Mouse (Mus musculus): ENCODE data around the gene Dock2. TPM values are rescaled to one million over a fixed set of nuclear protein-coding genes. Genes with fewer than 3 reads are reported as not detected.

Dock2 gene
- total and polyA plus RNA-seq, 3 experiments: 60.9 to 101 (median 77.9) TPM

- Histone ChIP-seq H3K9me3 (replicated peaks; ENCODE audit: insufficient read depth, low read length) (no peaks in the 10 kb centered on the region), H3K36me3 (ENCODE audit: control insufficient read depth in 1 of 2, insufficient read depth in 2 of 2, low read length in 2 of 2) (peaks cover 7 to 10% of the 10 kb centered on the region in 2 experiments), H3K9ac (ENCODE audit: control insufficient read depth, low read depth, low read length, poor library complexity, severe bottlenecking) (no peak overlapping the region), H3K4me3 (ENCODE audit: control insufficient read depth in 1 of 2, insufficient read depth in 1 of 2, low read depth in 2 of 2, low read length in 2 of 2) (no peak overlapping the region), H3K4me1 (ENCODE audit: control insufficient read depth in 1 of 2, insufficient read depth in 2 of 2, low read length in 2 of 2) (peaks cover 3 to 20% of the 10 kb centered on the region in 2 experiments), H3K27ac (ENCODE audit: control insufficient read depth, low read depth, low read length) (no peak overlapping the region), H3K27me3 (ENCODE audit: control insufficient read depth in 1 of 2, insufficient read depth in 2 of 2, low read length in 2 of 2) (no peaks in the 10 kb centered on the region), H3K79me2 (ENCODE audit: control insufficient read depth, insufficient read depth, low read length, poor library complexity) (no peaks in the 10 kb centered on the region)
- no peak for TF ChIP-seq CHD1 (IDR thresholded peaks at IDR 0.05; ENCODE audit: low read depth, low read length)
- no peak for TF ChIP-seq ZC3H11A (IDR thresholded peaks at IDR 0.05; ENCODE audit: low read depth, low read length)
- TF ChIP-seq MAX (IDR thresholded peaks at IDR 0.05; ENCODE audit: low read length): no peak
- no peak for TF ChIP-seq GATA1 (IDR thresholded peaks at IDR 0.05; ENCODE audit: low read depth, low read length)
- TF ChIP-seq CTCF (IDR thresholded peaks at IDR 0.05 in 2 of 3, conservative IDR thresholded peaks at IDR 0.05 in 1 of 3; ENCODE audit: control insufficient read depth in 1 of 3, insufficient read depth in 1 of 3, low read depth in 2 of 3, low read length in 3 of 3, poor library complexity in 1 of 3, severe bottlenecking in 1 of 3): no peak
- TF ChIP-seq NELFE (IDR thresholded peaks at IDR 0.05; ENCODE audit: low read depth, low read length): no peak
- TF ChIP-seq TCF12 (IDR thresholded peaks at IDR 0.05; ENCODE audit: low read depth, low read length): no peak
- TF ChIP-seq JUND (IDR thresholded peaks at IDR 0.05; ENCODE audit: low read depth, low read length): no peak
- TF ChIP-seq USF2 (IDR thresholded peaks at IDR 0.05; ENCODE audit: borderline replicate concordance in 1 of 2, insufficient read depth in 1 of 2, low read depth in 1 of 2, low read length in 2 of 2): no peak
- TF ChIP-seq GABPA (IDR thresholded peaks at IDR 0.05; ENCODE audit: low read depth, low read length): no peak
- TF ChIP-seq KAT2A (conservative IDR thresholded peaks at IDR 0.05; ENCODE audit: low read depth, low read length): no peak
- TF ChIP-seq ZMIZ1 (IDR thresholded peaks at IDR 0.05; ENCODE audit: low read depth, low read length): no peak
- TF ChIP-seq MEF2A (IDR thresholded peaks at IDR 0.05; ENCODE audit: extremely low read depth, insufficient replicate concordance, low read depth, low read length, poor library complexity, severe bottlenecking): no peak
- no peak for TF ChIP-seq USF1 (IDR thresholded peaks at IDR 0.05; ENCODE audit: low read depth, low read length)
- DNase-seq (ENCODE audit: low read depth, low spot score): no peak
Observed at GRCm38 (mm10) chr11:34516971-34517370, 266.7 kb downstream of the Dock2 start.

- H3K9me3 ChIP-seq (replicated peaks; ENCODE audit: insufficient read depth, low read length): no peaks in the 10 kb centered on the region
- H3K4me3 ChIP-seq (ENCODE audit: control insufficient read depth in 1 of 2, insufficient read depth in 1 of 2, low read depth in 2 of 2, low read length in 2 of 2): no peak overlapping the region
- peaks cover 3 to 20% of the 10 kb centered on the region in 2 experiments for H3K4me1 ChIP-seq (ENCODE audit: control insufficient read depth in 1 of 2, insufficient read depth in 2 of 2, low read length in 2 of 2)
- peak; percentile 93 for DNase-seq (ENCODE audit: low read depth, low spot score)
- no peaks in the 10 kb centered on the region for H3K27me3 ChIP-seq (ENCODE audit: control insufficient read depth in 1 of 2, insufficient read depth in 2 of 2, low read length in 2 of 2)
- H3K27ac ChIP-seq (ENCODE audit: control insufficient read depth, low read depth, low read length): peak overlapping the region; percentile 15; the same call in 1 of the 2 replicates
- peak; percentile 62; the same call in 1 of the 2 replicates for TF ChIP-seq MEF2A (IDR thresholded peaks at IDR 0.05; ENCODE audit: extremely low read depth, insufficient replicate concordance, low read depth, low read length, poor library complexity, severe bottlenecking)
- peak; percentile 62; the same call in 1 of the 2 replicates for TF ChIP-seq MXI1 (IDR thresholded peaks at IDR 0.05; ENCODE audit: low read depth, low read length)
- peak; percentile 99 for TF ChIP-seq GATA1 (IDR thresholded peaks at IDR 0.05; ENCODE audit: low read depth, low read length)
- peak; percentile 64; the same call in 1 of the 2 replicates for TF ChIP-seq MAZ (IDR thresholded peaks at IDR 0.05; ENCODE audit: low read depth, low read length)
- peak; percentile 86 for TF ChIP-seq ETS1 (IDR thresholded peaks at IDR 0.05; ENCODE audit: low read depth, low read length)
- TF ChIP-seq RCOR1 (IDR thresholded peaks at IDR 0.05; ENCODE audit: low read depth, low read length): peak; percentile 99
- no peak for TF ChIP-seq ZNF384 (IDR thresholded peaks at IDR 0.05; ENCODE audit: low read depth, low read length)
- 0 out of 2 replicates have a peak, but pooled peaks have one; percentile 13 for TF ChIP-seq NRF1 (IDR thresholded peaks at IDR 0.05; ENCODE audit: insufficient read depth, low read depth, low read length, poor library complexity, severe bottlenecking)
- TF ChIP-seq TAL1 (IDR thresholded peaks at IDR 0.05; ENCODE audit: low read length): peak; percentile 96
- peak; percentile 52 for TF ChIP-seq MAX (IDR thresholded peaks at IDR 0.05; ENCODE audit: low read length)
- TF ChIP-seq UBTF (IDR thresholded peaks at IDR 0.05; ENCODE audit: borderline replicate concordance, insufficient read depth, low read depth, low read length): no peak
- 0 out of 2 replicates have a peak, but pooled peaks have one; percentile 43 for TF ChIP-seq POLR2AphosphoS2 (IDR thresholded peaks at IDR 0.05; ENCODE audit: low read length)
- no peak for TF ChIP-seq ZKSCAN1 (IDR thresholded peaks at IDR 0.05; ENCODE audit: low read depth, low read length)
- peak; percentile 25; the same call in 1 of the 2 replicates for TF ChIP-seq TBP (IDR thresholded peaks at IDR 0.05; ENCODE audit: low read depth, low read length)
- TF ChIP-seq SIN3A (IDR thresholded peaks at IDR 0.05; ENCODE audit: low read length): peak; percentile 75
- no peak for TF ChIP-seq CHD1 (IDR thresholded peaks at IDR 0.05; ENCODE audit: low read depth, low read length)
- peak; percentile 98 for TF ChIP-seq TCF12 (IDR thresholded peaks at IDR 0.05; ENCODE audit: low read depth, low read length)
- peak; percentile 67; the same call in 1 of the 2 replicates for TF ChIP-seq MYC (IDR thresholded peaks at IDR 0.05; ENCODE audit: low read depth, low read length)
- peak; percentile 83 for TF ChIP-seq BHLHE40 (IDR thresholded peaks at IDR 0.05; ENCODE audit: borderline replicate concordance, low read depth, low read length)
- peak; percentile 96 to 98 for TF ChIP-seq EP300 (IDR thresholded peaks at IDR 0.05; ENCODE audit: low read depth in 1 of 2, low read length in 2 of 2)
- H3K79me2 ChIP-seq (ENCODE audit: control insufficient read depth, insufficient read depth, low read length, poor library complexity): no peaks in the 10 kb centered on the region
- peaks cover 10 to 12% of the 10 kb centered on the region in 2 experiments for H3K36me3 ChIP-seq (ENCODE audit: control insufficient read depth in 1 of 2, insufficient read depth in 2 of 2, low read length in 2 of 2)
- no peak overlapping the region for H3K9ac ChIP-seq (ENCODE audit: control insufficient read depth, low read depth, low read length, poor library complexity, severe bottlenecking)
Observed at GRCm38 (mm10) chr11:34515301-34515700, 268.4 kb downstream of the Dock2 start.

All from MEL (cell line).